Mouse (Mus musculus) olfactory bulb, adult 2 months (tissue): ENCODE results near the gene Kat2b.
"Not testable (repeated sequence)": the region's sequence is repeated elsewhere in the genome, so short reads cannot be mapped to it uniquely, and the experiment has no call there.

Source experiments
- CTCF ChIP-seq: fragments of 200-500 bp; IDR thresholded peaks from 2 replicates; pipeline ENCODE4 v1.5.1; 2012; ENCODE audit warnings: low read depth, mild to moderate bottlenecking, low read length, moderate library complexity; ENCODE audit not compliant: insufficient read depth
- POLR2A ChIP-seq: fragments of 200-500 bp; IDR thresholded peaks from 2 replicates; pipeline ENCODE4 v1.6.1; 2012; ENCODE audit warnings: mild to moderate bottlenecking, low read depth, low read length, moderate library complexity; ENCODE audit not compliant: insufficient read depth

DNA sequence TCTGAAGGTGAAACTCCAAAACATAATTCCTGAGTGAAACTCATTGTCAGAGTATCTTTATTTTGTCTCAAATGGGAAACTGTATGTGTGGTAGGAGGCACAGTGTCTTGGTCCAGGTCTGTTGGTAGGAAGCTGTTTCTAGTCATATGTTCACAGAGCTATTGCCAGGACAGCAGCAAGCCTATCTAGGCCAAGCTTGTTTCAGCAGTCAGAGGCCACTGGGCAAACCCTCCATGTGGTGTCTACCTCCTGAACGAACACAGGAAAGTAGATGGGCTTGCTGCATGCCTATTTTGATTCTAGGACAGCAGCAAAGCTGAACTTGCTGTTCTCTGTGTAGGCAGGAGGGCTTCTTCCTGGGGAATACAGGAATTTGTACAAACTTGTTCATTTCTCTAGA is 148.5 kb downstream of the Kat2b start:
- TF ChIP-seq CTCF, POLR2A: not testable (repeated sequence)
